In genomic region chr13:94178401-94179040, GRCm38 (mm10) we compare ENCODE assay signal across 8 mouse cellular contexts.
A peak's percentile ranks its signal among the peaks of the same experiment; 100 is the strongest.
DNase-seq lines count a peak whose midpoint lies in the region; TF ChIP-seq lines count a peak whose summit lies in the region.

No protein-coding gene starts in this region.

- H3K27ac ChIP-seq in layer of hippocampus, adult 2 months: peak overlapping the region; percentile 86

- peak; percentile 58 to 83 for DNase-seq in adrenal gland, adult (ENCODE audit: inconsistent age in 2 of 2, low spot score in 1 of 2)
- no peak for DNase-seq in adrenal gland, adult 8-10 months
- peak; percentile 92 for DNase-seq in cerebellum, adult 9-11 months
- peak; percentile 52 for DNase-seq in gastrocnemius, postnatal 10 days
- peak; percentile 80 to 84 for DNase-seq in layer of hippocampus, adult 2 months (ENCODE audit: low spot score in 2 of 2)
- peak; percentile 19 for DNase-seq in lung, postnatal 36 days
- DNase-seq in embryo, embryonic 10 days (ENCODE audit: low spot score): no peak
- no peak for DNase-seq in B cell, adult 2 months

- peak overlapping the region; percentile 40 for H3K4me3 ChIP-seq in layer of hippocampus, adult 2 months

- no peak for TF ChIP-seq CTCF in layer of hippocampus, adult 2 months (conservative IDR thresholded peaks at IDR 0.05)

Comparison
In these comparisons a context has a peak if more than half of its experiments do, and no peak if none do; other contexts are left out.
1. DNase-seq: peak in adrenal gland, adult (2 of 2), cerebellum, adult 9-11 months (single experiment), gastrocnemius, postnatal 10 days (single experiment), layer of hippocampus, adult 2 months (2 of 2) and lung, postnatal 36 days (single experiment); none in adrenal gland, adult 8-10 months (single experiment), embryo, embryonic 10 days (single experiment) and B cell, adult 2 months (0 of 2).